Mouse (Mus musculus) heart, adult 2 months (tissue): ENCODE measurements at regions not wholly inside any gene's neighbourhood (a gene's known extent, or its start where the extent isn't known, plus 50 kb on each side); places are given as distances from the start of the nearest gene placed in this dataset.
A peak's percentile ranks its signal among the peaks of the same experiment; 100 is the strongest.

Experiments used
- DNase-seq, 2 experiments: peaks; one replicate each; pipeline ENCODE4 v3.0.0; 2021
- H3K27ac ChIP-seq: fragments of 200-600 bp; 2 replicates; pipeline ENCODE4 v1.8.1; 2022
- H3K27me3 ChIP-seq: fragments of 200-500 bp; 2 replicates; pipeline ENCODE4 v1.6.1; 2012; ENCODE audit warnings: mild to moderate bottlenecking, low read length, inconsistent platforms, mixed read lengths; ENCODE audit not compliant: control insufficient read depth, insufficient read depth
- H3K36me3 ChIP-seq: fragments of 200-500 bp; 2 replicates; pipeline ENCODE4 v1.6.1; 2012; ENCODE audit warnings: low read length, inconsistent platforms; ENCODE audit not compliant: control insufficient read depth, insufficient read depth
- H3K4me1 ChIP-seq: fragments of 200-500 bp; 2 replicates; pipeline ENCODE4 v1.6.1; 2011; ENCODE audit warnings: low read length; ENCODE audit not compliant: control insufficient read depth, insufficient read depth
- H3K4me3 ChIP-seq: fragments of 200-600 bp; 2 replicates; pipeline ENCODE4 v1.8.1; 2022
- H3K79me2 ChIP-seq: fragments of 200-500 bp; replicated peaks from 2 replicates; pipeline ENCODE4 v1.6.1; 2012; ENCODE audit warnings: mild to moderate bottlenecking, inconsistent platforms, low read length, moderate library complexity, mixed read lengths; ENCODE audit not compliant: control insufficient read depth, insufficient read depth
- H3K9ac ChIP-seq: fragments of 200-500 bp; 2 replicates; pipeline ENCODE4 v1.6.1; 2012; ENCODE audit warnings: low read depth, mild to moderate bottlenecking, control low read depth, inconsistent platforms, low read length, mixed read lengths
- CTCF ChIP-seq: fragments of 200-600 bp; IDR thresholded peaks from 2 replicates; pipeline ENCODE4 v1.8.1; 2022; ENCODE audit warnings: antibody characterized with exemption, mild to moderate bottlenecking, moderate library complexity
- EP300 ChIP-seq: fragments of 200-500 bp; IDR thresholded peaks from 2 replicates; pipeline ENCODE4 v1.6.1; 2011; ENCODE audit warnings: low read depth, low read length, control low read depth; ENCODE audit not compliant: insufficient read depth
- POLR2A ChIP-seq: fragments of 200-500 bp; IDR thresholded peaks from 2 replicates; pipeline ENCODE4 v1.6.1; 2011; ENCODE audit warnings: mild to moderate bottlenecking, low read depth, low read length, control low read depth; ENCODE audit not compliant: insufficient read depth
- WGBS: fragments of 180-500 bp; shearing (Covaris S2); methylation state at CpG from one replicate; pipeline ENCODE4 v1.1.7; 2018; 5-methylcytosine and 5-hydroxymethylcytosine counted together
- intact Hi-C: fragments of 180-260 bp; cut with DNase I; formaldehyde crosslinking; loops from one replicate; pipeline ENCODE4 v1.15.1; 2025

DNA sequence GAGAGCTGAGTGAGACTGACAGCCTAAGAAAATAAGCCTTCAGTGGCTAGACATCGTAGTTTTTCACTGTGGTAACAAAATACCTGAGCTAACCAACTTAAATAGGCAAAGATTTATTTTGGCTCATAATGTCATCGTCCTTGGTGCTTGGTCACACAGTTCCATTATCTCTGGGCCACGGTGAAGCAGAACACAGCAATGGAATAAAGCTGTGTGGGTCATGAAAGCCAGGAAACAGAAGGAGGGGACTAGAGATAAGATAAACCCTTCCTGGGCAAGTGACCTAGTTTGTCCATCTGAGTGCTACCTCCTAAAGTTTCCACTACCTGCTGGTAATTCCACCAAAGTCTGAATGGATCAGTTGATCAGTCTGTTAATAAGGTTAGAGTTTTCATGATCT is 134.8 kb upstream of the Gm5129 start:
- Histone ChIP-seq H3K4me1 (peaks cover 1% of the 10 kb centered on the region; the same call in 1 of the 2 replicates), H3K27ac (peak overlapping the region; percentile 13; the same call in 1 of the 2 replicates), H3K36me3 (peaks cover 2% of the 10 kb centered on the region), H3K79me2 (no peaks in the 10 kb centered on the region), H3K27me3 (no peaks in the 10 kb centered on the region), H3K4me3 (no peak overlapping the region), H3K9ac (no peak overlapping the region)
- intact Hi-C loops = no loop called here
- no peak for DNase-seq
- 15% methylated on average over 3 of the region's 3 CpGs for whole genome bisulfite sequencing
- TF ChIP-seq CTCF (no peak), EP300 (no peak), POLR2A (no peak)

GRCm38 (mm10) chr5:29875451-29875850 is 137.5 kb upstream of the Il6 start:
- intact Hi-C loops = no loop called here
- Histone ChIP-seq H3K79me2 (no peaks in the 10 kb centered on the region), H3K27ac (no peak overlapping the region), H3K4me3 (no peak overlapping the region), H3K9ac (no peak overlapping the region), H3K36me3 (no peaks in the 10 kb centered on the region; the same call in 1 of the 2 replicates), H3K4me1 (peaks cover under 1% of the 10 kb centered on the region; the same call in 1 of the 2 replicates), H3K27me3 (no peaks in the 10 kb centered on the region)
- 26% methylated on average over 1 of the region's 1 CpGs for WGBS
- no peak for DNase-seq
- TF ChIP-seq CTCF = no peak
- TF ChIP-seq EP300 = no peak
- no peak for TF ChIP-seq POLR2A

GRCm38 (mm10) chr5:29887267-29887841 is 125.6 kb upstream of the Il6 start:
- no peak for TF ChIP-seq POLR2A
- TF ChIP-seq CTCF = no peak
- no peak for TF ChIP-seq EP300
- Histone ChIP-seq H3K27ac (no peak overlapping the region), H3K36me3 (no peaks in the 10 kb centered on the region; the same call in 1 of the 2 replicates), H3K79me2 (no peaks in the 10 kb centered on the region), H3K27me3 (no peaks in the 10 kb centered on the region), H3K4me1 (peaks cover under 1% of the 10 kb centered on the region; the same call in 1 of the 2 replicates), H3K9ac (no peak overlapping the region), H3K4me3 (no peak overlapping the region)
- DNase-seq = peak in 1 of 2 experiments; percentile 22
- WGBS = 33% methylated on average over 4 of the region's 4 CpGs
- intact Hi-C loops = no loop called here

- Histone ChIP-seq H3K79me2 (no peaks in the 10 kb centered on the region), H3K36me3 (no peaks in the 10 kb centered on the region; the same call in 1 of the 2 replicates), H3K27me3 (no peaks in the 10 kb centered on the region), H3K4me1 (peaks cover 12% of the 10 kb centered on the region), H3K4me3 (no peak overlapping the region), H3K27ac (no peak overlapping the region), H3K9ac (no peak overlapping the region)
- TF ChIP-seq POLR2A (no peak), EP300 (no peak), CTCF (no peak)
- 51% methylated on average over 2 of the region's 2 CpGs for WGBS
- intact Hi-C loops = no loop called here
- no peak for DNase-seq
These were observed 120.6 kb upstream of the Il6 start for GRCm38 (mm10) chr5:29892344-29892743.

GRCm38 (mm10) chr5:29892861-29893260 is 120.1 kb upstream of the Il6 start:
- Histone ChIP-seq H3K27ac (no peak overlapping the region), H3K4me3 (no peak overlapping the region), H3K27me3 (no peaks in the 10 kb centered on the region), H3K4me1 (peaks cover 12% of the 10 kb centered on the region), H3K9ac (no peak overlapping the region), H3K79me2 (no peaks in the 10 kb centered on the region), H3K36me3 (no peaks in the 10 kb centered on the region; the same call in 1 of the 2 replicates)
- DNase-seq = no peak
- TF ChIP-seq CTCF (no peak), EP300 (no peak), POLR2A (no peak)
- 75% methylated on average over 2 of the region's 2 CpGs for WGBS
- intact Hi-C loops = no loop called here

- Histone ChIP-seq H3K4me1 (peaks cover 12% of the 10 kb centered on the region), H3K27me3 (no peaks in the 10 kb centered on the region), H3K9ac (no peak overlapping the region), H3K4me3 (no peak overlapping the region), H3K79me2 (no peaks in the 10 kb centered on the region), H3K36me3 (no peaks in the 10 kb centered on the region; the same call in 1 of the 2 replicates), H3K27ac (peak overlapping the region; percentile 34; the same call in 1 of the 2 replicates)
- TF ChIP-seq CTCF = no peak
- DNase-seq = peak; percentile 17 to 23
- intact Hi-C loops = no loop called here
- 11% methylated on average over 5 of the region's 5 CpGs for WGBS
These were observed 119.1 kb upstream of the Il6 start for GRCm38 (mm10) chr5:29893829-29894228.
